Mouse (Mus musculus) lung, adult 2 months (tissue): ENCODE results near the gene Tle6.

Experiments
- CTCF ChIP-seq: fragments of 200-500 bp; IDR thresholded peaks from 2 replicates; pipeline ENCODE4 v1.5.1; 2011; ENCODE audit warnings: mild to moderate bottlenecking, low read length, control low read depth; ENCODE audit not compliant: insufficient read depth
- POLR2A ChIP-seq: fragments of 200-500 bp; IDR thresholded peaks from 2 replicates; pipeline ENCODE4 v1.6.1; 2011; ENCODE audit warnings: low read depth, mild to moderate bottlenecking, control low read depth, low read length, borderline replicate concordance; ENCODE audit errors: extremely low read depth

DNA sequence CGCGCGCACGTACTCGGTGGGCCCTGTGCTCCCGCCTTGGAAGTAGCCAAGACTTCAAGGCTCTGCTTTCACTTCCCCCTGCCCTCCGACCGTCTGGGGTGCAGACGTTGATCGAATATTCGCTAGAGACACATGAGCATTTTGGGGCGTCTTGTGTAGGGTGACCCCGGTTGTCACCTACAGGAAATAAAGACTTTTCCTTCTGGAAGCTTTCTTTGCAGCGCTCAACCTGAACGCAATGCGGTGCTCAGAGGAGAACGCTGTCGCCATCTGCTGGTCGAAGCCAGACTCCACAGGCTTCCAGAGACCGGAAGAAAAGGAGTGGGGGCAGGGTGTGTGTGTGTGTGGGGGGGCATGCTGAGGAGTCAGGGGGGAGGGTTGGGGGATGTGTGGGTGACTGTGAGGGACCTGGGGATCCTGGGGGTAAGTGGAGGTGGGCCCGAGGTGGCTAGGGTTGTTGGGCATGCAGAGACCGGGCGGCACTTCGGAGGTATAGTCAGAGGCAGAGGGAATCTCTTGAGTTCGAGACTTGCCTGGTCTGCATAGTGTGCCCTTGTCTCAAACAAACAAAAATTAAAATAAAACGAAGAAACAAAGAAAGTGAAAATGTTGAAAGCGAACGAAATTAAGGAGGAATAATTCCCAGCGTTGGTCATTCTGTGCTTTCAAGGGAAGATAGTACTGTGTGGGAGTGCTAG lies 4.2 kb upstream of the Tle6 start:
- no peak for TF ChIP-seq POLR2A
- TF ChIP-seq CTCF: peak; percentile 93
